23 mouse cellular contexts compared by ENCODE assay signal in the genomic region with DNA sequence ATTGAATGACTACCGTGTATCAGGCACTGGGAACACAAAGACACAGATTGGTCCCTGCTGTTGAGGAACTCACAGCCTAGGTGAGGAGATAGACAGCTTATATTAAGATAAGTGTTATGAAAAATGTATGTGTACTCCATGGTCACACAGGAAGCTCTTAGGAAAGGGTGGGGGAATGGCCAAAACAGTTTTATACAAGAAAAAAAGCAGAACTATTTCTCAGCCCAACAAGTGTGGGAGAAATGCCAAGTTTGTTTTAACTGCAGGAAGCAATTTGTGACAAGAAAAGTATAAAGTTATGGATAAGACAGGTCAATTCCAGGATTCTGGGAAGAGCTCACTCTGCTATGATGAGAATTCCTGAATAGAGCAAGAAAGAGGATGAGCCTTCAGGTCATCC. TPM values are rescaled to one million over a fixed set of nuclear protein-coding genes. Genes with fewer than 3 reads are reported as not detected.
A peak's percentile ranks its signal among the peaks of the same experiment; 100 is the strongest.
DNase-seq lines count a peak whose midpoint lies in the region; ATAC-seq and TF ChIP-seq lines count a peak whose summit lies in the region.
"Had no signal": no experiment of that assay in that cellular context is flagged by ENCODE, and none has a peak within 500 bp of the region (broad histone marks: within the 10 kb centered on the region; RNA-seq: fewer than 3 reads in every experiment).

No protein-coding gene starts in this region.

- H3K27me3 ChIP-seq in liver, embryonic 11.5 days (replicated peaks; ENCODE audit: control insufficient read depth, insufficient read depth, low read length): no peaks in the 10 kb centered on the region
- H3K27me3 ChIP-seq in hindbrain, embryonic 11.5 days (ENCODE audit: control insufficient read depth, insufficient read depth, low read length): no peaks in the 10 kb centered on the region
- H3K27me3 ChIP-seq: CH12.LX; embryonic facial prominence, embryonic 13.5 days; forebrain, embryonic 15.5 days; heart, embryonic 15.5 days had no signal

- H3K9ac ChIP-seq in liver, embryonic 11.5 days (ENCODE audit: low read depth, low read length): no peak overlapping the region
- H3K9ac ChIP-seq in hindbrain, embryonic 11.5 days (ENCODE audit: low read depth, low read length): no peak overlapping the region
- H3K9ac ChIP-seq: embryonic facial prominence, embryonic 13.5 days; forebrain, embryonic 15.5 days; heart, embryonic 15.5 days; hindbrain, embryonic 14.5 days had no signal

- ATAC-seq in granulocyte monocyte progenitor cell, adult 5-6 weeks (replicated peaks; ENCODE audit: poor library complexity, severe bottlenecking): peak; percentile 39
- no peak for ATAC-seq in liver, embryonic 11.5 days (replicated peaks; ENCODE audit: low FRiP score)
- no peak for ATAC-seq in hindbrain, embryonic 11.5 days (ENCODE audit: low FRiP score)
- no peak for ATAC-seq in erythroid progenitor cell, adult 5-6 weeks (replicated peaks; ENCODE audit: low FRiP score, poor library complexity, severe bottlenecking)
- ATAC-seq: forebrain, embryonic 15.5 days had no signal

- TF ChIP-seq CTCF in bone marrow macrophage, adult 2 months (IDR thresholded peaks at IDR 0.05; ENCODE audit: low read depth, low read length): no peak

- H3K36me3 ChIP-seq in liver, embryonic 11.5 days (ENCODE audit: control insufficient read depth, insufficient read depth, low read length): 0 out of 2 replicates have a peak, but pooled peaks cover 2% of the 10 kb centered on the region
- no peaks in the 10 kb centered on the region for H3K36me3 ChIP-seq in hindbrain, embryonic 11.5 days (ENCODE audit: control insufficient read depth, insufficient read depth, low read length)
- H3K36me3 ChIP-seq: embryonic facial prominence, embryonic 13.5 days; forebrain, embryonic 15.5 days; heart, embryonic 15.5 days had no signal

- H3K4me3 ChIP-seq in bone marrow macrophage, adult 2 months (ENCODE audit: insufficient read depth, low read length): no peak overlapping the region
- no peak overlapping the region for H3K4me3 ChIP-seq in liver, embryonic 11.5 days (ENCODE audit: low read depth, low read length)
- no peak overlapping the region for H3K4me3 ChIP-seq in hindbrain, embryonic 11.5 days (ENCODE audit: low read depth, low read length)
- H3K4me3 ChIP-seq: embryonic facial prominence, embryonic 13.5 days; forebrain, embryonic 10.5 days; forebrain, embryonic 15.5 days; heart, adult 2 months; heart, embryonic 15.5 days had no signal

- WGBS in liver, embryonic 11.5 days: 83% methylated on average over 1 of the region's 1 CpGs
- 88% methylated on average over 1 of the region's 1 CpGs for WGBS in hindbrain, embryonic 11.5 days

- no peak overlapping the region for H3K4me2 ChIP-seq in liver, embryonic 11.5 days
- H3K4me2 ChIP-seq in hindbrain, embryonic 11.5 days (replicated peaks; ENCODE audit: low read depth, low read length): no peak overlapping the region
- H3K4me2 ChIP-seq: embryonic facial prominence, embryonic 13.5 days; forebrain, embryonic 15.5 days; heart, embryonic 11.5 days; heart, embryonic 15.5 days; hindbrain, embryonic 14.5 days had no signal

- H3K27ac ChIP-seq in bone marrow macrophage, adult 2 months (ENCODE audit: insufficient read depth, low read depth, low read length): peak overlapping the region; percentile 61
- H3K27ac ChIP-seq in liver, embryonic 11.5 days (ENCODE audit: low read depth, low read length): no peak overlapping the region
- no peak overlapping the region for H3K27ac ChIP-seq in hindbrain, embryonic 11.5 days (ENCODE audit: low read depth, low read length)
- H3K27ac ChIP-seq: embryonic facial prominence, embryonic 13.5 days; forebrain, embryonic 10.5 days; forebrain, embryonic 15.5 days; heart, adult 2 months; heart, embryonic 15.5 days; hindbrain, embryonic 14.5 days had no signal

- H3K9me3 ChIP-seq in liver, embryonic 11.5 days (ENCODE audit: control insufficient read depth, low read length): no peaks in the 10 kb centered on the region
- no peaks in the 10 kb centered on the region for H3K9me3 ChIP-seq in hindbrain, embryonic 11.5 days (ENCODE audit: control insufficient read depth, low read length)
- H3K9me3 ChIP-seq: embryonic facial prominence, embryonic 13.5 days; forebrain, embryonic 10.5 days; forebrain, embryonic 15.5 days; heart, embryonic 15.5 days had no signal

- peak; percentile 21 for DNase-seq in kidney, adult 9 months
- DNase-seq in kidney, adult 8-10 months: no peak
- DNase-seq in liver, embryonic 11.5 days (ENCODE audit: low spot score): no peak
- DNase-seq in hindbrain, embryonic 11.5 days (ENCODE audit: low spot score): no peak
- DNase-seq: adrenal gland, adult 8-10 months; adrenal gland, postnatal 36 days; cerebellum, adult 11-12 months; cerebellum, adult 9-10 months; cerebellum, postnatal 25 days; gastrocnemius, postnatal 10 days; heart, adult 2 months; heart, postnatal 14 days had no signal

- peaks cover 73% of the 10 kb centered on the region for H3K4me1 ChIP-seq in bone marrow macrophage, adult 2 months (ENCODE audit: control insufficient read depth, insufficient read depth, low read length)
- no peaks in the 10 kb centered on the region for H3K4me1 ChIP-seq in liver, embryonic 11.5 days (replicated peaks; ENCODE audit: control insufficient read depth, insufficient read depth, low read length)
- no peaks in the 10 kb centered on the region for H3K4me1 ChIP-seq in hindbrain, embryonic 11.5 days (replicated peaks; ENCODE audit: control insufficient read depth, insufficient read depth, low read length)
- H3K4me1 ChIP-seq: embryonic facial prominence, embryonic 13.5 days; forebrain, embryonic 10.5 days; forebrain, embryonic 15.5 days had no signal

- no peak for TF ChIP-seq POLR2A in bone marrow macrophage, adult 2 months (IDR thresholded peaks at IDR 0.05; ENCODE audit: borderline replicate concordance, low read depth, low read length)

RNA-seq across cellular contexts. Expression of gene Tmem202, which starts 8.2 kb away (rescaled TPM):
- 1.3 and 1.6 TPM in 2 replicates for polyA plus RNA-seq in bone marrow macrophage, adult 2 months (2012; ENCODE audit: insufficient read depth, insufficient read length, missing spikeins)
- total RNA-seq in granulocyte monocyte progenitor cell, adult 5-6 weeks (2014; fragmentation: Nextera tagmentation): not detected in 2 replicates
- not detected in 2 replicates for total RNA-seq in granulocyte monocyte progenitor cell, adult 5-6 weeks (2017)
- 0.22 TPM in 1 of 2 replicates, not detected in the other for polyA plus RNA-seq in liver, embryonic 11.5 days (2014; fragmentation: Nextera tagmentation; extraction: Ambion mirVana)
- polyA plus RNA-seq in hindbrain, embryonic 11.5 days (2014; fragmentation: Nextera tagmentation; extraction: Ambion mirVana): 0.14 and 0.15 TPM in 2 replicates
- 3.6 TPM in 1 of 2 replicates, not detected in the other for total RNA-seq in erythroid progenitor cell, adult 5-6 weeks (2015; ENCODE audit: low replicate concordance)
- total RNA-seq in erythroid progenitor cell, adult 5-6 weeks (2017; ENCODE audit: low replicate concordance): not detected in 2 replicates
- total RNA-seq: hematopoietic stem cell, adult 5-6 weeks had no signal
- polyA plus RNA-seq: embryonic facial prominence, embryonic 13.5 days; forebrain, embryonic 10.5 days had no signal

RNA-seq across cellular contexts. Expression of gene Hexa, which starts 8.5 kb away (rescaled TPM):
- 952 and 993 TPM in 2 replicates for polyA plus RNA-seq in bone marrow macrophage, adult 2 months (2012; ENCODE audit: insufficient read depth, insufficient read length, missing spikeins)
- 172 and 180 TPM in 2 replicates for total RNA-seq in granulocyte monocyte progenitor cell, adult 5-6 weeks (2014; fragmentation: Nextera tagmentation)
- total RNA-seq in granulocyte monocyte progenitor cell, adult 5-6 weeks (2017): 206 TPM in 2 replicates
- 62.4 and 65.3 TPM in 2 replicates for polyA plus RNA-seq in liver, embryonic 11.5 days (2014; fragmentation: Nextera tagmentation; extraction: Ambion mirVana)
- polyA plus RNA-seq in hindbrain, embryonic 11.5 days (2014; fragmentation: Nextera tagmentation; extraction: Ambion mirVana): 51.2 and 54.9 TPM in 2 replicates
- total RNA-seq in erythroid progenitor cell, adult 5-6 weeks (2015; ENCODE audit: low replicate concordance): 19.7 and 23.4 TPM in 2 replicates
- total RNA-seq in erythroid progenitor cell, adult 5-6 weeks (2017; ENCODE audit: low replicate concordance): 24.5 and 28.0 TPM in 2 replicates

RNA-seq across cellular contexts. Expression of gene Celf6, which starts 29.8 kb away (rescaled TPM):
- not detected in 2 replicates for polyA plus RNA-seq in bone marrow macrophage, adult 2 months (2012; ENCODE audit: insufficient read depth, insufficient read length, missing spikeins)
- total RNA-seq in granulocyte monocyte progenitor cell, adult 5-6 weeks (2014; fragmentation: Nextera tagmentation): not detected in 2 replicates
- total RNA-seq in granulocyte monocyte progenitor cell, adult 5-6 weeks (2017): not detected in 2 replicates
- 0.10 TPM in 1 of 2 replicates, not detected in the other for polyA plus RNA-seq in liver, embryonic 11.5 days (2014; fragmentation: Nextera tagmentation; extraction: Ambion mirVana)
- 10.7 and 12.1 TPM in 2 replicates for polyA plus RNA-seq in hindbrain, embryonic 11.5 days (2014; fragmentation: Nextera tagmentation; extraction: Ambion mirVana)
- total RNA-seq in erythroid progenitor cell, adult 5-6 weeks (2015; ENCODE audit: low replicate concordance): not detected in 2 replicates
- not detected in 2 replicates for total RNA-seq in erythroid progenitor cell, adult 5-6 weeks (2017; ENCODE audit: low replicate concordance)
- total RNA-seq: CH12.LX; gastrocnemius, postnatal 10 days; heart, adult 2 months; hematopoietic stem cell, adult 5-6 weeks had no signal
- polyA plus RNA-seq: heart, adult 2 months had no signal

Comparison
In these comparisons a context has a peak if more than half of its experiments do, and no peak if none do; other contexts are left out.
1. RNA of gene Hexa, which starts 8.5 kb away (polyA plus RNA-seq): 952 to 993 TPM in bone marrow macrophage, adult 2 months; 62.4 to 65.3 TPM in liver, embryonic 11.5 days and 51.2 to 54.9 TPM in hindbrain, embryonic 11.5 days; every median in the first group is over 10 times any median in the second.
2. RNA of gene Celf6, which starts 29.8 kb away (polyA plus RNA-seq): 10.7 to 12.1 TPM in hindbrain, embryonic 11.5 days; 0.10 TPM in liver, embryonic 11.5 days and not detected in bone marrow macrophage, adult 2 months; every median in the first group is over 10 times any median in the second.